Mouse (Mus musculus) E14TG2a.4 (cell line): ENCODE results near the gene Hnrnpl.

Source experiments
- H3K27me3 ChIP-seq: 2 replicates; pipeline ENCODE4 v1.6.1; 2014; ENCODE audit warnings: low read length, control low read depth; ENCODE audit not compliant: insufficient read depth
- H3K36me3 ChIP-seq: 2 replicates; pipeline ENCODE4 v1.6.1; 2014; ENCODE audit warnings: low read length, control low read depth; ENCODE audit not compliant: insufficient read depth
- H3K4me1 ChIP-seq: replicated peaks from 2 replicates; pipeline ENCODE4 v1.6.1; 2014; ENCODE audit warnings: low read depth, low read length, control low read depth
- H3K4me3 ChIP-seq: replicated peaks from 2 replicates; pipeline ENCODE4 v1.5.1; 2014; ENCODE audit warnings: mild to moderate bottlenecking, low read length
- H3K9me3 ChIP-seq: 2 replicates; pipeline ENCODE4 v1.6.1; 2014; ENCODE audit warnings: low read length, control low read depth
- CTCF ChIP-seq: conservative IDR thresholded peaks from 2 replicates; pipeline ENCODE4 v1.5.1; 2014; ENCODE audit warnings: low read length
- NANOG ChIP-seq: IDR thresholded peaks from 2 replicates; pipeline ENCODE4 v1.6.1; 2014; ENCODE audit warnings: borderline replicate concordance, low read length, mixed read lengths
- POU5F1 ChIP-seq: IDR thresholded peaks from 2 replicates; pipeline ENCODE4 v1.6.1; 2014; ENCODE audit warnings: low read length, borderline replicate concordance

Hnrnpl gene

GRCm38 (mm10) chr7:28825686-28826401 is 17.5 kb downstream of the Hnrnpl start:
- Histone ChIP-seq H3K4me3 (peak overlapping the region; percentile 76), H3K4me1 (peaks cover 60% of the 10 kb centered on the region), H3K27me3 (no peaks in the 10 kb centered on the region), H3K36me3 (peaks cover 60% of the 10 kb centered on the region), H3K9me3 (peaks cover 5% of the 10 kb centered on the region)
- no peak for TF ChIP-seq POU5F1
- TF ChIP-seq CTCF, result 0 out of 2 replicates have a peak, but pooled peaks have one; percentile 11

GRCm38 (mm10) chr7:28826402-28826772 is 18.0 kb downstream of the Hnrnpl start:
- no peaks in the 10 kb centered on the region for H3K27me3 ChIP-seq
- H3K4me3 ChIP-seq, result peak overlapping the region; percentile 76
- H3K9me3 ChIP-seq, result peaks cover 5% of the 10 kb centered on the region
- H3K36me3 ChIP-seq, result peaks cover 60% of the 10 kb centered on the region
- peaks cover 60% of the 10 kb centered on the region for H3K4me1 ChIP-seq
- TF ChIP-seq POU5F1 (no peak), CTCF (no peak), NANOG (no peak)

DNA sequence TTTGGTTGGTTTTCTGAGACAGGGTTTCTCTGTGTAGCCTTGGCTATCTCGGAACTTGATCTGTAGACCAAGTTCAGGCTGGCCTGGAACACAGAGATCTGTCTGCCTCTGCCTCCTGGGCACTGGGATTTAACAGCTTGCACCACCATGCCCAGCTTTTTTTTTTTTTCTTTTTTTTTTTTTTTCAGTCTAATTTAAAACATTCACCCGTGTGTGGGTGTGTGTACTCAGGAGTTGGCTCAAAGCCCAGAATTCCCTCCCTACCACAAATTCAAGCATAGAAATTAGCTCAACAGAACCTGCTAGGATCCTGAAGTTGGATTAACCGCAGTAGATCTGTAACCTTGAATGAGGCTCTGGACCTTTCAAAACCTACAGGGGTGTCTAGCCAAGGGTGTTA is 19.0 kb downstream of the Hnrnpl start:
- peaks cover 59% of the 10 kb centered on the region for H3K36me3 ChIP-seq
- H3K4me3 ChIP-seq, result no peak overlapping the region
- no peaks in the 10 kb centered on the region for H3K27me3 ChIP-seq
- H3K4me1 ChIP-seq, result peaks cover 60% of the 10 kb centered on the region
- peaks cover 5% of the 10 kb centered on the region for H3K9me3 ChIP-seq
- TF ChIP-seq POU5F1, result no peak
- no peak for TF ChIP-seq CTCF
- TF ChIP-seq NANOG, result no peak

DNA sequence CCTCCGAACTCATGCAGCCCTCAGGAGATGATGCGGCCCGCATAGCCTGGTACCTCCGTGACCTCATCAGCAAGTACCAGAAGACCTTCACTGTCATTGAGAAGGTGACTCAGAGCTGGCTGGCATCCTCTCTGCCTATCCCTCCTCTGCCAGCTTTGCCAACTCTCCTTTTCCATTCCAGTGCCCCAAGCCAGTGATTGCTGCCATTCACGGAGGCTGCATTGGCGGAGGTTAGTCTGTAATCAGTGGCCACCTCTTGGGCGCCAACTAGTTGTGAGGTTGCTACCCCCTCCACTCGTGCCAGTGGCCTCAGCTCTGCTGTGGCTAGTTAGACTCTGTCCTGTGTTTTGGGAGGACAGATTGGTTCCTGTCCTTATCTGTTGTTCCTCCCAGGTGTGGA is 21.5 kb downstream of the Hnrnpl start:
- no peak for TF ChIP-seq CTCF
- TF ChIP-seq POU5F1, result no peak
- TF ChIP-seq NANOG, result no peak
- Histone ChIP-seq H3K4me3 (no peak overlapping the region), H3K9me3 (peaks cover 5% of the 10 kb centered on the region), H3K27me3 (0 out of 2 replicates have a peak, but pooled peaks cover 5% of the 10 kb centered on the region), H3K36me3 (peaks cover 48% of the 10 kb centered on the region), H3K4me1 (peaks cover 41% of the 10 kb centered on the region)

DNA sequence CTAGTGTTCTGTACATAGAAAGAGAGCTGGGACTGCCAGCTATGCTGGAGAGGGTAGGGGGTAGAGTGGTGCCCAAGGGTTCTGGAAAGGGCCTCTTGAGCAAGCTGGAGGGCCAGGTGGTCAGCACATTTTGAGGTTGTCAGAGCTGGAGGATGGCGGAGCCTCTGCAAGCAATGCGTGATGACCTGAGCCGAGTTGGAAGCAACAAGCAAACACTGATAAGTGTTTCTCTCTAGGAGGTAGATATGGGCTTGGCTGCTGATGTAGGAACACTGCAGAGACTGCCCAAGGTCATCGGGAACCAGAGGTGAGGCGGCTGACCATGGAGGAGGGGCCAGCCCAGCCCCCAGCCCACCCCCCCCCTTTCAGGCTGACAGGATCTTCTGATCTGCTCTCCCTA is 22.6 kb downstream of the Hnrnpl start:
- peak overlapping the region; percentile 58 for H3K4me3 ChIP-seq
- 0 out of 2 replicates have a peak, but pooled peaks cover 5% of the 10 kb centered on the region for H3K27me3 ChIP-seq
- H3K9me3 ChIP-seq, result peaks cover 5% of the 10 kb centered on the region
- TF ChIP-seq CTCF, result no peak
- no peak for TF ChIP-seq POU5F1
- no peak for TF ChIP-seq NANOG
- H3K36me3 ChIP-seq, result peaks cover 48% of the 10 kb centered on the region
- peaks cover 37% of the 10 kb centered on the region for H3K4me1 ChIP-seq

DNA sequence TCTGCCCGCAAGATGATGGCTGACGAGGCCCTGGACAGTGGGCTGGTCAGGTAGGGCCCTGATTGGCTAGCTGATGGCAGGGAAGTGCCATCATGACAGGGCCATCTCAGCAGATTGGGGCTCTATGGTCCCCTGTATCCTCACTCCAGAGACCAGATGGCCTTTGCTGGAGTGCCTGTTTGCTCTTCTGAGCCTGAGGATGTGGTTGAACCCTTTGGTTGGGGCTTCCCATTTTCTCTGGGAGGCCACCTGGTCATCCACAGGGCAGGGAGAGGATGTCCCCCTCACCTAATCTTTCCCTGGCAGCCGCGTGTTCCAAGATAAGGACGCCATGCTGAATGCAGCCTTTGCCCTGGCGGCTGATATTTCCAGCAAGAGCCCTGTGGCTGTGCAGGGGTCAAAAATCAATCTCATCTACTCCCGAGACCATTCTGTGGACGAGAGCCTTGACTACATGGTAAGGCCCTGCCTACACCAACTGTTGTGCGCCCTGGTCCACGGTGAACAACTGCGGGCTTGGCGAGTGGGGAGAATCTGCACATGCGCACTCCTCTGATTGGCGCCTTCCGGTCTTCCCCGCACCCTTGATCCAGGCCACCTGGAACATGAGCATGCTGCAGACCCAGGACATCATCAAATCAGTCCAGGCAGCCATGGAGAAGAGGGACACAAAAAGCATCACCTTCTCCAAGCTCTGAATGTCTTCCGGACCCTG is 23.2 kb downstream of the Hnrnpl start:
- Histone ChIP-seq H3K9me3 (peaks cover 5% of the 10 kb centered on the region), H3K4me3 (peak overlapping the region; percentile 58), H3K27me3 (0 out of 2 replicates have a peak, but pooled peaks cover 5% of the 10 kb centered on the region), H3K4me1 (peaks cover 31% of the 10 kb centered on the region), H3K36me3 (peaks cover 44% of the 10 kb centered on the region)
- TF ChIP-seq POU5F1 (no peak), CTCF (no peak), NANOG (no peak)

DNA sequence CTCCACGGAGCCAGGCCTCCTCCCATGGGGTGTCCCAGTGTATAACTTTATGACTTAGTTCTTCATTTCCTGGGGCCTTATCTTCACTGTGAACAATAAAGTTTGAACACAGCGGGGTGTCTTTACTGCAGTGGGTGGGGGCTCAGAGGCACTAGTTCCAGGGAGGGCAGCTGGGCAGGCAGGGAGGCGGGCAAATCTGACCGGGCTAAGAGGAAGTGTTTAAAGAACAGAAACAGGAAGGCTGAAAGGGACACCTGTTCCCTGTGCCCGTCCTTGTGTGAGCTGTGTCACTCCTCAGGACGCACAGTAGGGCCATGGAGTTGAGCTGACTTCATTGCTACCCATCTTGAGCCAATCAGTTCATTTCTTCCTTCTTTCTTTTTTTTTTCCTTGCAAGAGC is 23.8 kb downstream of the Hnrnpl start:
- peak overlapping the region; percentile 58; the same call in 1 of the 2 replicates for H3K4me3 ChIP-seq
- H3K27me3 ChIP-seq, result 0 out of 2 replicates have a peak, but pooled peaks cover 5% of the 10 kb centered on the region
- H3K36me3 ChIP-seq, result peaks cover 44% of the 10 kb centered on the region
- TF ChIP-seq NANOG (no peak), CTCF (no peak), POU5F1 (no peak)
- H3K4me1 ChIP-seq, result peaks cover 30% of the 10 kb centered on the region
- peaks cover 5% of the 10 kb centered on the region for H3K9me3 ChIP-seq

DNA sequence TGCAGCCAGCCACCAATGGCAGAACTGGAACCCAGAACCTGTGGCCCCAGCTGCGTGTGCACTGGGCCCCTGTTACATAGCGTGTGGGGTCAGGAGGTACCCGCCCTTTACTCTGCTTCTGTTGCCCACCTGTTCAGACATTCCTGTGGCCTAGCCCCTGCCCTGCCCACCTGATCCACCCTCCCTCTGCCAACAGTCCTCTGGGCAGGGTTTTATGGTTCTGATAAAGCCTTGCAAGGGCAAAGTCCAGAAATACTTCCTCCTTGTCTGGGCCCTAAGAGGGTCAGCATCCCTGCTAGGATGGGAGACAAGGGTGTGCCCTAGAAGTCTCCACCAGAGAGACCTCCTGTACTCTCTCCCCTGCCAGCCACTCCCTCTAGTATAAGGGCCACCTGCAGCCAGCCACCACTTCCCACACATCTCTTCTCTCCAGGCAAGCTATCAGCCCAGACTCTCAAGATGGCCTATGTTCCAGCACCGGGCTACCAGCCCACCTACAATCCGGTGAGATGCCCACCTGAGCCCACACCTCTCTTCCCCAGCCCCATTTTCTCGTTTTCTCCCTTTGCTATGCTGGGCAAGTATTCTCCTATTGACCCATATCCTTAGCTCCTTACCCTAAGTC is 25.5 kb downstream of the Hnrnpl start, which contains the start of gene Lgals4:
Gene Lgals4 (plus strand): TSS at position 132 of the 625 bp plus-strand sequence.
- TF ChIP-seq CTCF (no peak), POU5F1 (no peak), NANOG (no peak)
- H3K9me3 ChIP-seq, result peaks cover 5% of the 10 kb centered on the region
- H3K4me1 ChIP-seq, result peaks cover 41% of the 10 kb centered on the region
- H3K27me3 ChIP-seq, result 0 out of 2 replicates have a peak, but pooled peaks cover 5% of the 10 kb centered on the region
- no peak within 1 kb of the TSS for H3K4me3 ChIP-seq
- peaks cover 30% of the 10 kb centered on the region for H3K36me3 ChIP-seq

DNA sequence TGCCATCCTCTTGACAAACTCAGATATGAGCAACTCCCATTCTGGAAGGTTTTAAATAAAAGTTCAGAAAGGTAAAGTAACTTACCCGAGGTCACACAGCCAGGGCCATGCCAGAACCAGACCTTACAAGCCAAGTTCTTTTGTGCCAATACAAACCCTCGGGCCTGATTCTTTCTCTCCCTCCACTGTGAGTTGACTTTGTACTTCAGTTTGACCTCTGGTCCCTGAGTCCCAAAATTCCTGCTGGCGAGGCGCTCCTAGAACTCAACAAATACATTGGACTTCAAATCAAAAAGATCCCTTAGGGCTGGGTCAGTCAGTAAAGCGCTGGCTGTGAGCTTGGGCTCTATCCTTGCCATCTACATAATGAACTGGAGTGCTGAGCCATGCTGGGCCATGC is 28.6 kb downstream of the Hnrnpl start:
- Histone ChIP-seq H3K4me3 (no peak overlapping the region), H3K36me3 (peaks cover 6% of the 10 kb centered on the region), H3K27me3 (peaks cover 13% of the 10 kb centered on the region; the same call in 1 of the 2 replicates), H3K9me3 (no peaks in the 10 kb centered on the region), H3K4me1 (peaks cover 29% of the 10 kb centered on the region)
- TF ChIP-seq POU5F1 (no peak), NANOG (no peak), CTCF (no peak)
